Mouse (Mus musculus): ENCODE results near the gene Mroh2b. TPM values are rescaled to one million over a fixed set of nuclear protein-coding genes. Genes with fewer than 3 reads are reported as not detected.

Mroh2b gene
- polyA plus RNA-seq (2014; fragmentation: Nextera tagmentation; extraction: Ambion mirVana), result not detected in 2 replicates

- Histone ChIP-seq H3K4me3 (ENCODE audit: low read depth, low read length) (no peak within 1 kb of the TSS), H3K27me3 (ENCODE audit: control insufficient read depth, insufficient read depth, low read length) (no peaks in the 10 kb centered on the region), H3K9ac (ENCODE audit: low read length) (no peak within 1 kb of the TSS), H3K9me3 (ENCODE audit: control insufficient read depth, low read length) (no peaks in the 10 kb centered on the region), H3K27ac (ENCODE audit: low read depth, low read length) (no peak within 1 kb of the TSS), H3K4me1 (ENCODE audit: control insufficient read depth, insufficient read depth, low read length) (no peaks in the 10 kb centered on the region), H3K36me3 (ENCODE audit: control insufficient read depth, insufficient read depth, low read length) (no peaks in the 10 kb centered on the region), H3K4me2 (no peak within 1 kb of the TSS)
- DNase-seq (ENCODE audit: low spot score, missing footprints) (no peak), ATAC-seq (ENCODE audit: low FRiP score) (no peak)
- 86% methylated on average over 1 of the region's 1 CpGs for WGBS
Observed at GRCm38 (mm10) chr15:4898437-4898836, at the start of gene Mroh2b. TSS of gene Mroh2b (plus strand) at chr15:4898737.

- Histone ChIP-seq H3K27me3 (ENCODE audit: control insufficient read depth, insufficient read depth, low read length) (no peaks in the 10 kb centered on the region), H3K27ac (ENCODE audit: low read depth, low read length) (no peak overlapping the region), H3K4me3 (ENCODE audit: low read depth, low read length) (no peak overlapping the region), H3K9me3 (ENCODE audit: control insufficient read depth, low read length) (no peaks in the 10 kb centered on the region), H3K4me2 (no peak overlapping the region), H3K9ac (ENCODE audit: low read length) (no peak overlapping the region), H3K4me1 (ENCODE audit: control insufficient read depth, insufficient read depth, low read length) (no peaks in the 10 kb centered on the region), H3K36me3 (ENCODE audit: control insufficient read depth, insufficient read depth, low read length) (no peaks in the 10 kb centered on the region)
- DNase-seq (ENCODE audit: low spot score, missing footprints), result no peak
- WGBS, result 91% methylated on average over 1 of the region's 1 CpGs
- no peak for ATAC-seq (ENCODE audit: low FRiP score)
Observed at GRCm38 (mm10) chr15:4850015-4850414, 48.5 kb upstream of the Mroh2b start.

- H3K36me3 ChIP-seq (ENCODE audit: control insufficient read depth, insufficient read depth, low read length), result no peaks in the 10 kb centered on the region
- H3K27ac ChIP-seq (ENCODE audit: low read depth, low read length), result no peak overlapping the region
- WGBS, result 44% methylated on average over 3 of the region's 3 CpGs
- H3K4me1 ChIP-seq (ENCODE audit: control insufficient read depth, insufficient read depth, low read length), result no peaks in the 10 kb centered on the region
- no peak for DNase-seq (ENCODE audit: low spot score, missing footprints)
- H3K4me3 ChIP-seq (ENCODE audit: low read depth, low read length), result no peak overlapping the region
- H3K27me3 ChIP-seq (ENCODE audit: control insufficient read depth, insufficient read depth, low read length), result no peaks in the 10 kb centered on the region
- H3K9ac ChIP-seq (ENCODE audit: low read length), result no peak overlapping the region
- no peak overlapping the region for H3K4me2 ChIP-seq
- H3K9me3 ChIP-seq (ENCODE audit: control insufficient read depth, low read length), result no peaks in the 10 kb centered on the region
- no peak for ATAC-seq (ENCODE audit: low FRiP score)
Observed at GRCm38 (mm10) chr15:4894962-4895361, 3.6 kb upstream of the Mroh2b start.

- Histone ChIP-seq H3K9me3 (ENCODE audit: control insufficient read depth, low read length) (no peaks in the 10 kb centered on the region), H3K4me1 (ENCODE audit: control insufficient read depth, insufficient read depth, low read length) (no peaks in the 10 kb centered on the region), H3K4me2 (no peak overlapping the region), H3K27me3 (ENCODE audit: control insufficient read depth, insufficient read depth, low read length) (no peaks in the 10 kb centered on the region), H3K9ac (ENCODE audit: low read length) (no peak overlapping the region), H3K4me3 (ENCODE audit: low read depth, low read length) (no peak overlapping the region), H3K36me3 (ENCODE audit: control insufficient read depth, insufficient read depth, low read length) (no peaks in the 10 kb centered on the region), H3K27ac (ENCODE audit: low read depth, low read length) (no peak overlapping the region)
- WGBS, result 87% methylated on average over 8 of the region's 8 CpGs
- ATAC-seq (ENCODE audit: low FRiP score) (no peak), DNase-seq (ENCODE audit: low spot score, missing footprints) (no peak)
Observed at GRCm38 (mm10) chr15:4934731-4935130, 36.2 kb downstream of the Mroh2b start.

- no peak for ATAC-seq (ENCODE audit: low FRiP score)
- H3K27ac ChIP-seq (ENCODE audit: low read depth, low read length), result no peak overlapping the region
- H3K4me1 ChIP-seq (ENCODE audit: control insufficient read depth, insufficient read depth, low read length), result no peaks in the 10 kb centered on the region
- H3K9ac ChIP-seq (ENCODE audit: low read length), result no peak overlapping the region
- DNase-seq (ENCODE audit: low spot score, missing footprints), result no peak
- 98% methylated on average over 1 of the region's 1 CpGs for WGBS
- H3K9me3 ChIP-seq (ENCODE audit: control insufficient read depth, low read length), result no peaks in the 10 kb centered on the region
- H3K36me3 ChIP-seq (ENCODE audit: control insufficient read depth, insufficient read depth, low read length), result no peaks in the 10 kb centered on the region
- no peak overlapping the region for H3K4me2 ChIP-seq
- no peak overlapping the region for H3K4me3 ChIP-seq (ENCODE audit: low read depth, low read length)
- H3K27me3 ChIP-seq (ENCODE audit: control insufficient read depth, insufficient read depth, low read length), result no peaks in the 10 kb centered on the region
Observed at GRCm38 (mm10) chr15:4973355-4973754, 74.8 kb downstream of the Mroh2b start.

- Histone ChIP-seq H3K9me3 (ENCODE audit: control insufficient read depth, low read length) (no peaks in the 10 kb centered on the region), H3K4me3 (ENCODE audit: low read depth, low read length) (no peak overlapping the region), H3K36me3 (ENCODE audit: control insufficient read depth, insufficient read depth, low read length) (no peaks in the 10 kb centered on the region), H3K27me3 (ENCODE audit: control insufficient read depth, insufficient read depth, low read length) (no peaks in the 10 kb centered on the region), H3K4me1 (ENCODE audit: control insufficient read depth, insufficient read depth, low read length) (no peaks in the 10 kb centered on the region), H3K27ac (ENCODE audit: low read depth, low read length) (no peak overlapping the region), H3K9ac (ENCODE audit: low read length) (no peak overlapping the region), H3K4me2 (no peak overlapping the region)
- ATAC-seq (ENCODE audit: low FRiP score) (no peak; the same call in 1 of the 2 replicates), DNase-seq (ENCODE audit: low spot score, missing footprints) (no peak)
- 46% methylated on average over 2 of the region's 2 CpGs for WGBS
Observed at GRCm38 (mm10) chr15:5002903-5003302, 104.4 kb downstream of the Mroh2b start.

- Histone ChIP-seq H3K4me1 (ENCODE audit: control insufficient read depth, insufficient read depth, low read length) (no peaks in the 10 kb centered on the region), H3K36me3 (ENCODE audit: control insufficient read depth, insufficient read depth, low read length) (no peaks in the 10 kb centered on the region), H3K4me3 (ENCODE audit: low read depth, low read length) (no peak overlapping the region), H3K27ac (ENCODE audit: low read depth, low read length) (no peak overlapping the region), H3K27me3 (ENCODE audit: control insufficient read depth, insufficient read depth, low read length) (no peaks in the 10 kb centered on the region), H3K4me2 (no peak overlapping the region), H3K9ac (ENCODE audit: low read length) (no peak overlapping the region), H3K9me3 (ENCODE audit: control insufficient read depth, low read length) (no peaks in the 10 kb centered on the region)
- DNase-seq (ENCODE audit: low spot score, missing footprints) (no peak), ATAC-seq (ENCODE audit: low FRiP score) (no peak)
- 80% methylated on average over 6 of the region's 6 CpGs for WGBS
Observed at GRCm38 (mm10) chr15:5003503-5004196, 105.1 kb downstream of the Mroh2b start.

- no peaks in the 10 kb centered on the region for H3K27me3 ChIP-seq (ENCODE audit: control insufficient read depth, insufficient read depth, low read length)
- no peak overlapping the region for H3K27ac ChIP-seq (ENCODE audit: low read depth, low read length)
- no peaks in the 10 kb centered on the region for H3K4me1 ChIP-seq (ENCODE audit: control insufficient read depth, insufficient read depth, low read length)
- H3K36me3 ChIP-seq (ENCODE audit: control insufficient read depth, insufficient read depth, low read length), result no peaks in the 10 kb centered on the region
- H3K9me3 ChIP-seq (ENCODE audit: control insufficient read depth, low read length), result no peaks in the 10 kb centered on the region
- H3K4me2 ChIP-seq, result no peak overlapping the region
- 87% methylated on average over 11 of the region's 11 CpGs for WGBS
- H3K9ac ChIP-seq (ENCODE audit: low read length), result no peak overlapping the region
- H3K4me3 ChIP-seq (ENCODE audit: low read depth, low read length), result no peak overlapping the region
- DNase-seq (ENCODE audit: low spot score, missing footprints) (no peak), ATAC-seq (ENCODE audit: low FRiP score) (no peak)
Observed at GRCm38 (mm10) chr15:5009644-5010107, 111.1 kb downstream of the Mroh2b start.

Data from midbrain, embryonic 11.5 days (tissue).